Mouse (Mus musculus): ENCODE results near the gene Prkx. TPM values are rescaled to one million over a fixed set of nuclear protein-coding genes. Genes with fewer than 3 reads are reported as not detected.

Gene Prkx
- polyA plus RNA-seq, 1 experiment from 2014 or later = 24.3 TPM

DNA sequence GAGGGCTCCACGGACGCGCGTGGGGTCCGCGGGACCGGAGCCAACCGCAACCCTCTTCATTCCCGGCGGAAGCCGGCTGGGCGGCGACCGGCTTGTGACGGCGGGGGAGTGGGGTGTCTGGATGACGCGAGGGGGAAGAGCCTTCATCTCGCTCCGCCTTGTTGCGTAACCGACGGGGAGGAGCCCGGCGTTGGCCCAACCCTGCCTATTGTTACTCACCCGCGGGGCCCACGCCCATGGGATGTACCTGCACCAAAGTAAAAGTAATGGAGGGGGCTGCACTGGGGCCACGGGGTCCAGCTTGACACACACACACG is 262 bp downstream of the Prkx start:
- peaks cover 10% of the 10 kb centered on the region for H3K4me1 ChIP-seq (ENCODE audit: control insufficient read depth, insufficient read depth, low read length)
- peak overlapping the region; percentile 72 for H3K9ac ChIP-seq (ENCODE audit: low read depth, low read length)
- peak; percentile 99 for ATAC-seq
- H3K36me3 ChIP-seq (ENCODE audit: control insufficient read depth, insufficient read depth, low read length) = no peaks in the 10 kb centered on the region
- H3K4me2 ChIP-seq (ENCODE audit: low read length) = peak overlapping the region; percentile 68; the same call in 1 of the 2 replicates
- peak overlapping the region; percentile 75 for H3K27ac ChIP-seq (ENCODE audit: low read length)
- no peaks in the 10 kb centered on the region for H3K9me3 ChIP-seq (replicated peaks; ENCODE audit: control insufficient read depth, low read length, poor library complexity, severe bottlenecking)
- no peaks in the 10 kb centered on the region for H3K27me3 ChIP-seq (ENCODE audit: control insufficient read depth, insufficient read depth, low read depth, low read length)
- WGBS = 14% methylated on average over 27 of the region's 30 CpGs
- H3K4me3 ChIP-seq (ENCODE audit: low read depth, low read length) = peak overlapping the region; percentile 62

DNA sequence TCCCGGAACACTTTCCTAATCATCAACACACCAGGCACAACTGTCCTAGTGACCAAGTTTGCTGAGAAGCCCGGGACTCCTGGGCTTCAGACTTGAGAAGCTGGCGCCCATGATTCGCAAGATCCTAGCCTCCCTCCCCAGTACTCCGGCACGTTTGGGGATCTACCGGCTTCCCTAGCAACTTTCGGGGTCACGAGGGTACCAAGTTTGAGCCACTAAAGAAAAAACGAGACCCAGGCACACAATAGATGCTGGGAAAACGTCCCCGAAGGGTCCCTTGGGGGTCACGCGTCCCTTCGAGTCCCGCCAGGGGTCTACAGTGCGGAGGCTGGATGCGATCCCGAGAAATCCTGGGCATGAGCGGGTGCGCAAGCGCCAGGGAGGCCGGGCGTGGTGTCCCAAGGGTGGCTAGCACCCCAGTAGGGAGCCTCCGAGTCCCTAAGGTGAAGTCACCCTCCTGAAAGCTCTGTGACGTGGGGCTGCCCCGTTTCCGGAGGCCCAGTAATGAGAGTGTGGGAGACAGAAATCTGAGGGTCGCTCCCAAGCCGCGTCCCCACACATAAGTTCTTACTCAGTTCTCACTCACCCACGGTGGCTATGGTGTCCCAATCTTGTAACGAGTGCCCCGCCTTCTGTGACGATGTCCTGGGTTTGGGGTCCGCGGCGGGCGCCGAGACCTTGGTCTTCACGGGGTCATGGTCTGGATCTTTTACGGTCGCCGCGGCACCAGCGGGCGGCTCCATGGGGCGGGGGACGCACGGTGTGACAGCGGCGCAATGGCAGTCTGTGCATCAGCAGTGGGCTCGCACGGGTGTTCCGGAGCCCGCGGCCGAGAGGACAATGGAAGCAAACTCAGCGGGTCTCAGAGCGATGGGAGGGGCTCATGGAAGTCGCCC is 868 bp downstream of the Prkx start:
- no peaks in the 10 kb centered on the region for H3K27me3 ChIP-seq (ENCODE audit: control insufficient read depth, insufficient read depth, low read depth, low read length)
- no peaks in the 10 kb centered on the region for H3K9me3 ChIP-seq (replicated peaks; ENCODE audit: control insufficient read depth, low read length, poor library complexity, severe bottlenecking)
- 13% methylated on average over 58 of the region's 61 CpGs for WGBS
- H3K9ac ChIP-seq (ENCODE audit: low read depth, low read length) = peak overlapping the region; percentile 72
- peaks cover 10% of the 10 kb centered on the region for H3K4me1 ChIP-seq (ENCODE audit: control insufficient read depth, insufficient read depth, low read length)
- H3K4me3 ChIP-seq (ENCODE audit: low read depth, low read length) = peak overlapping the region; percentile 62
- peak; percentile 85 for ATAC-seq
- H3K36me3 ChIP-seq (ENCODE audit: control insufficient read depth, insufficient read depth, low read length) = no peaks in the 10 kb centered on the region
- H3K27ac ChIP-seq (ENCODE audit: low read length) = peak overlapping the region; percentile 75
- peak overlapping the region; percentile 57 for H3K4me2 ChIP-seq (ENCODE audit: low read length)

DNA sequence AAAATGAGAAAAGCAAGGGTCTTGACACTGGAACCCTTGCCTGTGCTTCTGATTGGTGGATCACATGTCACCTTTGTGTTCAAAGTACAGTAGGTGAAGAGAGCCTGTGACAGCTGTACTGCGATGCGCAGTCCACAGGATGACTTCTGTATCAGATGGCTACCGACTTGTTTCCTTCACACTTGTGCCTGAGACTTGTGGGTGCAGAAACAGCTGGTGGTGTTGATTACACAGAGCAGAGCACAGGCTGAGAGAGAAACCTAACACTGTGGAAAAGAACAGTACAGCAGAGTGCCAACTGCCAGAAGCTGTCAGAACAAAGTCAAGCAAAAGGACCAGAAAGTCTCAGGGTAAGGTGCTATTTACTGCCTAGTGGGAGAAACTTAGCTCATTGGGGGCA is 7.4 kb downstream of the Prkx start:
- Histone ChIP-seq H3K4me3 (ENCODE audit: low read depth, low read length) (no peak overlapping the region), H3K4me1 (ENCODE audit: control insufficient read depth, insufficient read depth, low read length) (peaks cover 2% of the 10 kb centered on the region), H3K9me3 (replicated peaks; ENCODE audit: control insufficient read depth, low read length, poor library complexity, severe bottlenecking) (no peaks in the 10 kb centered on the region), H3K27ac (ENCODE audit: low read length) (no peak overlapping the region), H3K36me3 (ENCODE audit: control insufficient read depth, insufficient read depth, low read length) (peaks cover 3% of the 10 kb centered on the region; the same call in 1 of the 2 replicates), H3K4me2 (ENCODE audit: low read length) (no peak overlapping the region), H3K27me3 (ENCODE audit: control insufficient read depth, insufficient read depth, low read depth, low read length) (no peaks in the 10 kb centered on the region), H3K9ac (ENCODE audit: low read depth, low read length) (no peak overlapping the region)
- WGBS = 89% methylated on average over 3 of the region's 3 CpGs
- no peak for ATAC-seq

DNA sequence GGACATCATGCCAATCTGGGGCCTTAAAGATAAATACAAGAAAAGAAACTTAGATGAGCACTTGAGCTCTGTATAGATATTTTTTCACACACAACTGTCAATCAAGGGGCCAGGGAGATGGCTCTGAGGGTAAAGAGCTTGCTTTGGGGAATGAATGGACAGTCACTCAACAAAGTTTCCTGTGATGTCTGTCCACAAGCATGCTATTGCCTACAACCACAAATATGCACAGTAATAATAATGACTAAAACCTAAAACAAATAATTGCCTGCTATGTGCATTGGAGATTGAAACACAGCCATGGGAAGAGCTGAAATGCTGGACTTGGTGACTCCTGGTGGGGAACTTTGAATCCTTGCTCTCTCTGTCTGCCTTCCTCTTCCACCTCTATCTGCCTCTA is 9.7 kb downstream of the Prkx start:
- Histone ChIP-seq H3K36me3 (ENCODE audit: control insufficient read depth, insufficient read depth, low read length) (peaks cover 3% of the 10 kb centered on the region; the same call in 1 of the 2 replicates), H3K9me3 (replicated peaks; ENCODE audit: control insufficient read depth, low read length, poor library complexity, severe bottlenecking) (no peaks in the 10 kb centered on the region), H3K4me2 (ENCODE audit: low read length) (no peak overlapping the region), H3K27me3 (ENCODE audit: control insufficient read depth, insufficient read depth, low read depth, low read length) (no peaks in the 10 kb centered on the region), H3K9ac (ENCODE audit: low read depth, low read length) (no peak overlapping the region), H3K4me1 (ENCODE audit: control insufficient read depth, insufficient read depth, low read length) (no peaks in the 10 kb centered on the region), H3K4me3 (ENCODE audit: low read depth, low read length) (no peak overlapping the region), H3K27ac (ENCODE audit: low read length) (no peak overlapping the region)
- ATAC-seq = no peak

DNA sequence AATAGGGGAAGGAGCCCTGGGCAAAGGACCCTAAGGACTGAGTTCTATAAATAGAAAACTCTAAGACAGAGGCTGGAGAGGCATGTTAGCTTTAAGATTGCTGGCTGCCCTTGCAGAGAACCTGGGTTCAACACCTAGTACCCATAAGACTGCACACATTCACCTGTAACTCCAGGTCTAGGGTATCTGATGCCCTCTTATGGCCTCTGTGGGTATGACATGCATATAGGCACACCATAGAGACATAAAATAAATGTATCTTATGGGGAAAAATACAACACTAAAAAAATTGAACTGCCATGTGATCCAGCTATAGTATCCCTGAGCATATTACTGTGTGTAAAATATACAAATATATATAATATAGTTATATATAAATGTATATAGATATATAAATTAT is 18.3 kb downstream of the Prkx start:
- H3K4me3 ChIP-seq (ENCODE audit: low read depth, low read length) = no peak overlapping the region
- no peak for ATAC-seq
- H3K27ac ChIP-seq (ENCODE audit: low read length) = no peak overlapping the region
- H3K36me3 ChIP-seq (ENCODE audit: control insufficient read depth, insufficient read depth, low read length) = peaks cover 4% of the 10 kb centered on the region
- no peaks in the 10 kb centered on the region for H3K27me3 ChIP-seq (ENCODE audit: control insufficient read depth, insufficient read depth, low read depth, low read length)
- no peak overlapping the region for H3K4me2 ChIP-seq (ENCODE audit: low read length)
- H3K9ac ChIP-seq (ENCODE audit: low read depth, low read length) = no peak overlapping the region
- H3K4me1 ChIP-seq (ENCODE audit: control insufficient read depth, insufficient read depth, low read length) = no peaks in the 10 kb centered on the region
- no peaks in the 10 kb centered on the region for H3K9me3 ChIP-seq (replicated peaks; ENCODE audit: control insufficient read depth, low read length, poor library complexity, severe bottlenecking)

DNA sequence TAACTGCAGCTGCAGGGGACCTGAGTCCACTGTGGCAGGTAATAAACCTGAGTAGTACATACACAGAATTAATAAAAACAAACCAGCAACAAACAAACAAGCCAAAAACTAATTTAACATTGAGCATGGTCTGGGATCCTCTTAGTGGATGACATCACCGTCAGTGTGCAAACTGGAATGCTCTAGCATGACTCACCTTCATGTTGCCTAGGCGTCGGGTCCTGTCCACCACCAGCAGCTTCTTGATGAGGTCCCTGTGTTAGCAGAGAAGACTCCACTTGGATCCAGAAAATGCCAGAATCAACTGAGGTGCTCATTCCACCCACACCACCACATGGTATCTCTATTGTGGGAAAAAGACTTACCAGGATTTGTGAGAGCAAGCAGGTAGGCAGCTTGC is 30.9 kb downstream of the Prkx start:
- H3K27me3 ChIP-seq (ENCODE audit: control insufficient read depth, insufficient read depth, low read depth, low read length) = no peaks in the 10 kb centered on the region
- H3K4me2 ChIP-seq (ENCODE audit: low read length) = no peak overlapping the region
- no peaks in the 10 kb centered on the region for H3K4me1 ChIP-seq (ENCODE audit: control insufficient read depth, insufficient read depth, low read length)
- no peaks in the 10 kb centered on the region for H3K9me3 ChIP-seq (replicated peaks; ENCODE audit: control insufficient read depth, low read length, poor library complexity, severe bottlenecking)
- ATAC-seq = no peak
- no peak overlapping the region for H3K4me3 ChIP-seq (ENCODE audit: low read depth, low read length)
- no peak overlapping the region for H3K27ac ChIP-seq (ENCODE audit: low read length)
- H3K9ac ChIP-seq (ENCODE audit: low read depth, low read length) = no peak overlapping the region
- H3K36me3 ChIP-seq (ENCODE audit: control insufficient read depth, insufficient read depth, low read length) = peaks cover 2% of the 10 kb centered on the region; the same call in 1 of the 2 replicates
- WGBS = 94% methylated on average over 3 of the region's 3 CpGs

DNA sequence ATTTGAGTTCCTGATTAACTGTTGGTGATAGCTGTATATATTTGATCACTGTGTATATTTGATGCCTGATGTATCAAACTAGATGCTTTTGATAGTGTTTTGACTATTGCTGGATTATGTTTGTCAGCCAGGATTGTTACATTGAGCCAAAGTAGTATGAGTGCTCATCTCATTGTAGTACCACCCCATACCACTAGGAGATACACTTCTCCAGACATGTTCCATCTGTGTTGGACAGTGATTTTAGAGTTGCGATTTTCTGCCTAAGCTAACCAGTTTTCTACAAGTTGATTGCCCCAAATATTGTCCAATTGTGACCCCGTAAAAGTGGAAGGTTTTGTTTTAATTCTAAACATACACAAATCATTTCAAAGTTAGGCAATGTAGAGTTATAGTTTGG is 51.8 kb downstream of the Prkx start:
- no peaks in the 10 kb centered on the region for H3K27me3 ChIP-seq (ENCODE audit: control insufficient read depth, insufficient read depth, low read depth, low read length)
- WGBS = 73% methylated on average over 2 of the region's 2 CpGs
- H3K9me3 ChIP-seq (replicated peaks; ENCODE audit: control insufficient read depth, low read length, poor library complexity, severe bottlenecking) = no peaks in the 10 kb centered on the region
- no peaks in the 10 kb centered on the region for H3K36me3 ChIP-seq (ENCODE audit: control insufficient read depth, insufficient read depth, low read length)
- H3K27ac ChIP-seq (ENCODE audit: low read length) = no peak overlapping the region
- H3K4me3 ChIP-seq (ENCODE audit: low read depth, low read length) = no peak overlapping the region
- H3K4me2 ChIP-seq (ENCODE audit: low read length) = no peak overlapping the region
- H3K4me1 ChIP-seq (ENCODE audit: control insufficient read depth, insufficient read depth, low read length) = no peaks in the 10 kb centered on the region
- H3K9ac ChIP-seq (ENCODE audit: low read depth, low read length) = no peak overlapping the region
- no peak for ATAC-seq

DNA sequence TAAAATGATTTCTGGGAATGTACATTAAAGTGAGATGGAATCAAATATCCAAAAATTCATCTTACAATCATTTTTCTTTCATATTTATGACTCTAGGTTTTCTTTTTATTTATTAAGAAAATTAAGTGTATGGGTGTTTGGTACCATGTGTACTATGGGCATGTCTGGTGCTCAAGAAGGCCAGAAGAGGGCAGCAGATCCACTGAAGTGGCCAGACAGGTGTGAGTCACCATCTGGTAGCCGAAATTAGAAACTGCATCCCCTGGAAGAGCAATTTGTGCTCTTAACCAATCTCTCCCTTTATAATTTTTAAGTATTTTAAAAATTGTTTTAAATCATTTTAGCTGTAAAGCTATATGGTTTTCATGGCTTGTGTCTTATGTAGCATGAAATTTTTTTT is 54.7 kb downstream of the Prkx start:
- no peak overlapping the region for H3K27ac ChIP-seq (ENCODE audit: low read length)
- H3K27me3 ChIP-seq (ENCODE audit: control insufficient read depth, insufficient read depth, low read depth, low read length) = no peaks in the 10 kb centered on the region
- no peak overlapping the region for H3K4me2 ChIP-seq (ENCODE audit: low read length)
- H3K36me3 ChIP-seq (ENCODE audit: control insufficient read depth, insufficient read depth, low read length) = no peaks in the 10 kb centered on the region
- no peaks in the 10 kb centered on the region for H3K9me3 ChIP-seq (replicated peaks; ENCODE audit: control insufficient read depth, low read length, poor library complexity, severe bottlenecking)
- no peaks in the 10 kb centered on the region for H3K4me1 ChIP-seq (ENCODE audit: control insufficient read depth, insufficient read depth, low read length)
- 24% methylated on average over 1 of the region's 1 CpGs for WGBS
- no peak for ATAC-seq
- no peak overlapping the region for H3K4me3 ChIP-seq (ENCODE audit: low read depth, low read length)
- H3K9ac ChIP-seq (ENCODE audit: low read depth, low read length) = no peak overlapping the region

DNA sequence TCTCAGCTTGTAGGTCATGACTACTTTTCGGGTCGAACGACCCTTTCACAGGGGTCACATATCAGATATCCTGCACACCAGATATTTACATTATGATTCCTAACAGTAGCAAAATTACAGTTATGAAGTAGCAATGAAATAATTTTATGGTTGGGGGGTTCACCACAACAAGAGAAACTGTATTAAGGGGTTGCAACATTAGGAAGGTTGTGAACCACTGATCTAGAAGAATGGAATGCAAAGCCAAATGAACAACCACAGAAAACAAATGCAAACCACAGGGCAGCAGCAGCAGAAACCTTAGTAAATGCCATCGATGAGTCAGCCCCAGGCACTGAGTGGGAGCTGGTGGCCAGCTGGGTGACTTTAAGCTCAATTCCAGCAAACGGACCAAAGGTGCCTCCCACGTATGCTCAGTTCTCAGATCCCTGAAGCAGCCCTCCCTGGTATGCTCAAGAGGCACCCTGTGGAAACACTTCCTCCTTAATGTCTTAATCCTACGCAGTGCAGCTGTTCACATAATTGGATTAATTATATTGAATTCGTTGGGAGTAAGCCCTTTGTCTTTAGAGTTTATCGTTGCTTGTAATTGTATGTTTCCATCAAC is 62.0 kb downstream of the Prkx start:
- Histone ChIP-seq H3K4me3 (ENCODE audit: low read depth, low read length) (no peak overlapping the region), H3K9me3 (replicated peaks; ENCODE audit: control insufficient read depth, low read length, poor library complexity, severe bottlenecking) (no peaks in the 10 kb centered on the region), H3K27me3 (ENCODE audit: control insufficient read depth, insufficient read depth, low read depth, low read length) (no peaks in the 10 kb centered on the region), H3K4me1 (ENCODE audit: control insufficient read depth, insufficient read depth, low read length) (no peaks in the 10 kb centered on the region), H3K4me2 (ENCODE audit: low read length) (no peak overlapping the region), H3K36me3 (ENCODE audit: control insufficient read depth, insufficient read depth, low read length) (no peaks in the 10 kb centered on the region), H3K27ac (ENCODE audit: low read length) (no peak overlapping the region), H3K9ac (ENCODE audit: low read depth, low read length) (no peak overlapping the region)
- WGBS = 60% methylated on average over 9 of the region's 9 CpGs
- no peak for ATAC-seq

Data from midbrain, embryonic 16.5 days (tissue).